Mouse (Mus musculus) layer of hippocampus, postnatal 10 days (tissue): ENCODE measurements at regions not wholly inside any gene's neighbourhood (a gene's known extent, or its start where the extent isn't known, plus 50 kb on each side); places are given as distances from the start of the nearest gene placed in this dataset.

Experiments
- DNase-seq, 2 experiments: peaks; one replicate each; pipeline ENCODE4 v3.0.0; 2021; ENCODE audit warnings: low spot score in 2 of 2

GRCm38 (mm10) chr1:89207306-89207705 is 137.1 kb downstream of the Sh3bp4 start:
- peak in 1 of 2 experiments; percentile 51 for DNase-seq

GRCm38 (mm10) chr1:89211116-89211515 is 140.9 kb downstream of the Sh3bp4 start:
- no peak for DNase-seq

DNA sequence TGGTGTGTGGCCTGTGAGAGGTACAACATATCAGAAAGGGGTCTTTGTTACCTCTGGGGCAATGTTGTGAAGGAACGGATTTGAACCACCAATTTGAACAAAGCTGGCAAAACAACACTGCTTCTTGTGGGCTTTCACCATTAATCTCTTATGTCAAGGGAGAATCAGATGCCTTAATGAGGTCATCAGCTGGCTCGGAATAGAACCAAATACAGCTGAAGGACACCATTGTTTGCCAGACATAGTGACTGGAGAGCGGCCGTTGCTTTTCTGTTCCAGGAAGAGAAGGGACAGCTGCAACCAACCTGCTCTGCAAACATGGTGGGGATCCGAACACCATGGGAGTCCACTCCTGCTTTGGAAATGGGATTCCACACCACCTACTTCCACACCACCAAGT is 158.2 kb downstream of the Sh3bp4 start:
- no peak for DNase-seq

- no peak for DNase-seq
Measured at GRCm38 (mm10) chr1:89231756-89232155, 161.5 kb downstream of the Sh3bp4 start.

GRCm38 (mm10) chr1:89232391-89232790 is 162.2 kb downstream of the Sh3bp4 start:
- DNase-seq = no peak

- no peak for DNase-seq
Measured at GRCm38 (mm10) chr1:89234895-89235294, 164.7 kb downstream of the Sh3bp4 start.

DNA sequence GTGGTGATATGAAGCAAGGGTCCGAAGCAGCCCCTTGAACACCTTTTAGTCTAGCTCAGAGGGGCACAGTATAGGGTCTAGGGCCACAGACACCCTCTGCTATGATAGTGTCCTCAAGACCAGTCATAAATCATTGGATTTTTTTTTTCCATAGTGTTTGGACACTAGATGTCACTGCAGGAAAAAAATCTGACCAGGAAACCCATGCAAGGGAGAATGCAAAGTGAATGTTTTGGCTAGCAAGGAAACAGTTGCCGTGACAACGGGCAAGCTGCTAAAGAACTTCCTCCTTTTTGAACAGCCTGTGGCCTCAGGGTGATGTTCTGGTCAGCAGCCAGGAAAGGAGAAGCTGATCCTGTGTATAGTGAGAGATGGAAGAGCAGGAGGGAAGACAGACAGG is 165.1 kb downstream of the Sh3bp4 start:
- DNase-seq = peak; percentile 70 to 72

DNA sequence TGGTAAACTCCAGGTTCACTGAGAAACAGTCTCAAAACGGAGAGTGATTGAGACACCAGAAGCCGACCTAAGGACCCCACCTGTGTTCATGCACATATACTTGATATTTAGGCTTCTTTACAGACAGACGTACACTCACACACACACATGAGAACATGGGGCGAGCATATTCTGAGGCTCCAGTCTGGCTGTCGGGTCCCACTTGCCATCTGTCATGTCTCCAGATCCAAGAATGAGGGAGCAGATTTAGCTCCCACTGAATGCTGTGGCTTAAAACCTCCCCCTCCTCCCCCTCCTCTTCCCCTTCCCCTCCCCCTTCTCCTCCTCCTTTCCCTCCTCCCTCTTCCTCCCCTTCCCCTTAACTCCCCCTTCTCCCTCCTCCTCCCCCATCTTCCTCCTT is 167.5 kb downstream of the Sh3bp4 start:
- DNase-seq = no peak

DNA sequence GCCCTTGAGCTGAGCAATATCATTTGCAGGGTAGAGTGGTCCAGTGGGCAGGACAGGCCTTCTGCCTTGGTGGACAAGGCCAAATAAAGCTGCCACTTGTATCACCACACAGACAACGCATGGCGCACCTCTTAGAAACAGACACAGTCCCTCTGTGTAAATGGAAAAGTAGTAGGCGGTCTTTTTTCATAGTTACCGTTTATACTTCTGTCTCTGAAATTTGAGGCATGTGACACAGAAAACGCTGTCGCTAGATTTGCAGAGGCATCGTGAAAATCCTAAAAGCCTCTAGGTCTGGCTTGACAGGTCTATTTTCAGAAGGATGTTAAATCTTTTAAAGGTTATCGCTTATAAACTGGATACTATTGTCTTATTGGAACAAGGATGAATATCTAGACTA is 174.4 kb downstream of the Sh3bp4 start:
- no peak for DNase-seq

DNA sequence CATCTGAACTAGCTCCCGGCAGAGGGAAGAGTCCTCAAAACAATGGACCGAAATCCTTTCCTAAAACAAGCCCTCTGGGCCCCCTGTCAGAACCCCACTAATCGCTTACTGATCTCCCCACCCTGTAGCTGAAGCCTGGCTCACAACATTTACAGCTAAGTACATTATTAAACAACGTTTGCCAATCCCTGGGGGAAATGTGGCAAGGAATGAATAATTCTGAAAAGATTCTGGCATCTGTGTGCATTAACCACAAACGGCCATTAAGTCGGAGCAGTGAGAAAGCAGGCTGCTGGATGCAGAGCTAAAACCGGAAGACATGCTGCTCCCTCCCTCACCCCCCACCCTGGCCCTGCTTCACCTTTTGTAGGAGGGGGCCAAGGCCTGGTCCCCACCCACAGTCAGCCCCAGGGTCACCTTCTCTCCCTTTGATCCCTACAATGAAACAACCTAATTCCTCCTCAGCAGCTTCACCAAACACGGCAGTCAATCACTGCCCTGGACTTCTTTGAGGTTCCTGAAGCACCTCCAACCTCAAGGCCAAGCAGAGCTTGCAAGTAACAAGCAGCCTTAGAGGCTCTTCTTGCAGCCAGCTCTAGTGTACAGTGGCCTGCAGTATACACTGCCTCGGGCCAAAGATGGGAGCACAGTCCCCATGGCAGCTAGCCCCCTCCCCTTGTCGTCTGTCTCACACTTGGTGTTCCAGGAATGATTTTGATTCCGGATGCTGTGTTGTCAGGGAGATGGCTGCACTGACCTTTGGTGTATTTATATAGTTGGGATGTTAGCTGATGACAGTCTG is 175.2 kb downstream of the Sh3bp4 start:
- no peak for DNase-seq

DNA sequence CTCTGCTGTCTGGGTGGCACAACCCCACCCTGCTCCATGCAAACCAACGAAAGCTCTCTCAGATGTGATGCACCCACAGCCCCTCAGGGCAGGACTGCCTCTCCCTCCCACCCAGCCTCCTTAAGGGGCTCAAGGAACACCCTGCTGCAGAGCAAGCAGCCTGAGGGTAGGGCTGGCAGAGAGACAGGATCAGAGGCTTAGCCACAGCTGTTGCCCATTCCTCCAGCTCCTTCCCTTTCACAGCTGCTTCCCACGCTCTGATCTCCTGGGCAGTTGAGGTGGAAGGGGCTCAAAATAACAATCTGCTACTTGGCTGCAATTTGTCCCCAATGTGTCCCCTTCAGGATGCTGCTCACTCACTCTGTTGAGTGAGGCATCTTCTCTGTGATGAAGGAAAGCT is 181.5 kb downstream of the Sh3bp4 start:
- DNase-seq = no peak

- no peak for DNase-seq
Measured at GRCm38 (mm10) chr1:89252528-89252927, 182.3 kb downstream of the Sh3bp4 start.

DNA sequence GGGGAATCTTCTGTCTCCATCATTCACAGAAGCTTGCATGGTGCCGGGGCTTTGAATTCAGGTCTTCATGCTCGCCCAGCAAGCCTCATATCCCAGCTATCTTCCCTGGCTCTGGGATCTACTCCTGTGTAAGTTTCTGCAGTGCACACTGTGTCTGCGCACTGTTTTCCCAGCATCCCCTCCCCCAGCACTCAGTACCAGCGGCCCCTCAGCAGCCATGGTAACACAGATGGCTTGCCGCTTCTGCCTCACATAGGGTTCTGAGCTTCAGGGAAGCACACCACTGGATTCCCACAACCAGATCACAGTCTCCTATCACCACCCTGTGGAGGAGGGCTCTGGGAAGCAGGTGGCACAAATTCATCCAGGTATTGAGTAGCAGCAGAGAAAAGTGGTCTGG is 187.7 kb downstream of the Sh3bp4 start:
- peak in 1 of 2 experiments; percentile 47 for DNase-seq

GRCm38 (mm10) chr1:89265771-89266170 is 188.8 kb upstream of the Agap1 start:
- no peak for DNase-seq

DNA sequence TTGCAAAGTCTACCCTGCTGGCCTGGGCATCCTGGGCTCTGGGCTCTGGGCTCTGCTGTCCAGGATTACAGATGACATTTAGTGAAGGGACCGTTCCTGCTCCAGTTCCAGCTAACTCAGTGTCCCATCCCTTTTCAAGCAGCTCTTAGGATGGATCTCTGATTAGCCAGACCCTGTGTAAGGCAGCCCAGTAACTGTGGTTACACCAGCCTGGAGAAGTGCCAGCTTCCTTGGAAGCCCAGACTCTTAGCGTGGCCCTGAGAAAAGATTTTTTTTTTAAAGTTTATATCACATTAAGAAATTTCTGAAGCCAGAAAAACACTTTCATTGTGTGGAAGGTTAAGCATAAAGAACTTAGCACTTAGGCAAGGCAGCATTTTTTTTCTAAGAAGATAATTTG is 185.8 kb upstream of the Agap1 start:
- DNase-seq = no peak

DNA sequence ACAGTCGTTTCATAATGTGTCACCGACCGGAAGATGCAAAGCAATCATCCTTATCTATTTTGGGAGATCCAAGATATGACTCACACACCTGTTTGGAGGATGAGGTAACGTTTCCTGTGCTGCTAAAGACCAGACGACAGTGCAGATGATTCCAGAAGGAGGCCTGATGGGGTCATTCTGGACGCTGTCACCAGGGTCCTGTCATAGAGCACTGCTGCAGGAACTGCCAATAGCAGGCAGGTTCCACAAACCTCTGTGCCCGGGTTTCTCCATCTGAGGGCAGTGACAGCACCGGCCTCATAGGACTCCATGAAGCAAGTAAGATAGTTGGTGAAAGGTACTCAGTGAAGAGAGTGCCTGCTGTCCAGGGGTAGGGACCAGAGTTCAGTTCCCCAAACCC is 182.9 kb upstream of the Agap1 start:
- no peak for DNase-seq

DNA sequence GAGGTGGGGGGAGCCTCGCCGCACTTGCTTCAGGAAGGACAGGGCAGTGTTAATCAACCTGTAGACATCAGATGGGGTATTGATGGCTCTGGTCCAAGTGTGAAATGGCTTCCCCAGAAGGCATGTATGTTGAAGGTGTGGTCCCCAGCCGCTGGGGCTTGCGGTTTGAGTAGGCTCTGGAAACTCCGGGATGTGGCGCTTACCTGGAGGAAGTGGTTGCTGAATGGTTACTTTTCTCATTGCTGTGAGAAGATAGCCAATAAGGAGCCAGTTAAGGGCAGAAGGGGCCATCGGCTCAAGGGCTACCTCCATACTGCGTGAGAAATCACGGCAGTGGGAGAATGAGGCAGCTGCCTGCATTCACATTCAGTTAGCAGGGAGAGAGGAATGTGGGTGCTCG is 181.6 kb upstream of the Agap1 start:
- no peak for DNase-seq

GRCm38 (mm10) chr1:89273786-89274362 is 180.7 kb upstream of the Agap1 start:
- peak; percentile 28 to 29 for DNase-seq

GRCm38 (mm10) chr1:89279382-89279781 is 175.2 kb upstream of the Agap1 start:
- DNase-seq = no peak

- no peak for DNase-seq
Measured at GRCm38 (mm10) chr1:89281107-89281655, 173.4 kb upstream of the Agap1 start.

- no peak for DNase-seq
Measured at GRCm38 (mm10) chr1:89285041-89285440, 169.6 kb upstream of the Agap1 start.

DNA sequence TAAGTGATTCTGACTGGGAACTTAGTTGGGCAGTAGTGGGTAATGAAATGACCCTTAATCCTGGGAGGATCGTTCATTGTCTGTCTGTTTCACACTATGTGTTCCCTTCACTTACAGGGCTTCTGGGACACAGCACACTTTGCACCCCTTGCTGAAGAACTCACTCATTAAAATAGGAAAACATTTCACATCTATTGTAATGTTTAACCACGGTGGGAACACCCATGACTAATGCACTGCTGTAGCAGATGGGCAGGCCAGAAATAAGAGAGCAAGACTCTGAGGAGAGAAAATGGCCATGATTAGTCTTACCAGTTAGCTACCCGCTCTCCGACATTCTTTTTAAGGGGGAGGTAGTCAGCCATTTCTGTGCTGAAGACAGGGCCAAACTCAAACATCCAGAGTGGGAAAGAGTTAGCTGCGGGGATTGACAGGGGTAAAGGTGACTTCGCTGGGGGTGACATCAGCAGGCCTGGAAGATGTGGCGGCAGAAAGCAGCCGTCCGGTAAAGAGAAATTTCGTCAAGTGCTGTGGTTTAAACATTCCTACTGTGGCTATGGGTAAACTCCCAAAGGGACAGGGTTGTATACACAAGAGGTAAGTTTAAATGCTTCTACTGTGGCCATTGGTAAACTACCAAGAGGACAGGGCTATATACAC is 167.3 kb upstream of the Agap1 start:
- DNase-seq = no peak
